Mouse (Mus musculus): Measurements from ENCODE around the gene Dusp27. TPM values are rescaled to one million over a fixed set of nuclear protein-coding genes. Genes with fewer than 3 reads are reported as not detected.

Dusp27 gene
- polyA plus RNA-seq (2014; fragmentation: Illumina TruSeq; extraction: RNeasy Lipid Tissue Mini Kit (QIAGEN cat#74804); ENCODE audit: low read depth, low replicate concordance) = 1.0 TPM

GRCm38 (mm10) chr1:166127719-166128118 is at the start of gene Dusp27:
Dusp27 (minus strand) TSS chr1:166127922.

GRCm38 (mm10) chr1:166130224-166130860 is 2.6 kb upstream of the Dusp27 start, which contains the start of gene Gpa33:
Gpa33 (plus strand) TSS chr1:166130238.

Other genes starting within 250 kb of the Dusp27 start
- 3.7 TPM for gene Pou2f1, start 125.2 kb downstream of the Dusp27 start, polyA plus RNA-seq (2014; fragmentation: Illumina TruSeq; extraction: RNeasy Lipid Tissue Mini Kit (QIAGEN cat#74804); ENCODE audit: low read depth, low replicate concordance)
- gene Gpa33, start 2.3 kb upstream of the Dusp27 start, polyA plus RNA-seq (2014; fragmentation: Illumina TruSeq; extraction: RNeasy Lipid Tissue Mini Kit (QIAGEN cat#74804); ENCODE audit: low read depth, low replicate concordance) = 2.0 TPM
- 19.1 TPM for gene Mael, start 110.8 kb upstream of the Dusp27 start, polyA plus RNA-seq (2014; fragmentation: Illumina TruSeq; extraction: RNeasy Lipid Tissue Mini Kit (QIAGEN cat#74804); ENCODE audit: low read depth, low replicate concordance)
- gene Ildr2, start 126.2 kb upstream of the Dusp27 start, polyA plus RNA-seq (2014; fragmentation: Illumina TruSeq; extraction: RNeasy Lipid Tissue Mini Kit (QIAGEN cat#74804); ENCODE audit: low read depth, low replicate concordance) = 11.8 TPM